Mouse (Mus musculus): ENCODE data around the gene Brpf3. TPM values are rescaled to one million over a fixed set of nuclear protein-coding genes. Genes with fewer than 3 reads are reported as not detected.

Gene Brpf3
- polyA plus RNA-seq, 1 experiment = 32.3 TPM

- 6% methylated on average over 12 of the region's 12 CpGs for WGBS
- no peak overlapping the region for H3K27ac ChIP-seq (ENCODE audit: insufficient read depth, low read length)
- no peak overlapping the region for H3K4me3 ChIP-seq (replicated peaks; ENCODE audit: insufficient read depth, low read depth, low read length)
- no peaks in the 10 kb centered on the region for H3K27me3 ChIP-seq (ENCODE audit: control insufficient read depth, insufficient read depth, low read length)
- no peak for DNase-seq
- no peak for TF ChIP-seq CTCF (IDR thresholded peaks at IDR 0.05; ENCODE audit: borderline replicate concordance, insufficient read depth, low read depth, low read length)
- TF ChIP-seq POLR2A (IDR thresholded peaks at IDR 0.05; ENCODE audit: borderline replicate concordance, insufficient read depth, low read length) = no peak
- no peaks in the 10 kb centered on the region for H3K4me1 ChIP-seq (ENCODE audit: control insufficient read depth, insufficient read depth, low read length)
Measured at GRCm38 (mm10) chr17:28882316-28882715, 81.4 kb downstream of the Brpf3 start.

- Histone ChIP-seq H3K27ac (ENCODE audit: insufficient read depth, low read length) (no peak overlapping the region), H3K27me3 (ENCODE audit: control insufficient read depth, insufficient read depth, low read length) (no peaks in the 10 kb centered on the region), H3K4me3 (replicated peaks; ENCODE audit: insufficient read depth, low read depth, low read length) (no peak overlapping the region), H3K4me1 (ENCODE audit: control insufficient read depth, insufficient read depth, low read length) (no peaks in the 10 kb centered on the region)
- DNase-seq = no peak
- TF ChIP-seq CTCF (IDR thresholded peaks at IDR 0.05; ENCODE audit: borderline replicate concordance, insufficient read depth, low read depth, low read length) (no peak), POLR2A (IDR thresholded peaks at IDR 0.05; ENCODE audit: borderline replicate concordance, insufficient read depth, low read length) (no peak)
- 59% methylated on average over 8 of the region's 8 CpGs for WGBS
Measured at GRCm38 (mm10) chr17:28882810-28883209, 81.9 kb downstream of the Brpf3 start.

GRCm38 (mm10) chr17:28883941-28884516, 83.1 kb downstream of the Brpf3 start:
- Histone ChIP-seq H3K4me1 (ENCODE audit: control insufficient read depth, insufficient read depth, low read length) (no peaks in the 10 kb centered on the region), H3K27me3 (ENCODE audit: control insufficient read depth, insufficient read depth, low read length) (no peaks in the 10 kb centered on the region), H3K27ac (ENCODE audit: insufficient read depth, low read length) (no peak overlapping the region), H3K4me3 (replicated peaks; ENCODE audit: insufficient read depth, low read depth, low read length) (no peak overlapping the region)
- 71% methylated on average over 10 of the region's 10 CpGs for WGBS
- TF ChIP-seq POLR2A (IDR thresholded peaks at IDR 0.05; ENCODE audit: borderline replicate concordance, insufficient read depth, low read length) = no peak
- TF ChIP-seq CTCF (IDR thresholded peaks at IDR 0.05; ENCODE audit: borderline replicate concordance, insufficient read depth, low read depth, low read length) = no peak
- DNase-seq = no peak

GRCm38 (mm10) chr17:28885231-28885630, 84.3 kb downstream of the Brpf3 start:
- Histone ChIP-seq H3K27ac (ENCODE audit: insufficient read depth, low read length) (no peak overlapping the region), H3K4me1 (ENCODE audit: control insufficient read depth, insufficient read depth, low read length) (no peaks in the 10 kb centered on the region), H3K4me3 (replicated peaks; ENCODE audit: insufficient read depth, low read depth, low read length) (no peak overlapping the region), H3K27me3 (ENCODE audit: control insufficient read depth, insufficient read depth, low read length) (no peaks in the 10 kb centered on the region)
- DNase-seq = no peak
- TF ChIP-seq CTCF (IDR thresholded peaks at IDR 0.05; ENCODE audit: borderline replicate concordance, insufficient read depth, low read depth, low read length) = no peak
- no peak for TF ChIP-seq POLR2A (IDR thresholded peaks at IDR 0.05; ENCODE audit: borderline replicate concordance, insufficient read depth, low read length)
- WGBS = 75% methylated on average over 8 of the region's 8 CpGs

GRCm38 (mm10) chr17:28886266-28886665, 85.4 kb downstream of the Brpf3 start:
- Histone ChIP-seq H3K27me3 (ENCODE audit: control insufficient read depth, insufficient read depth, low read length) (no peaks in the 10 kb centered on the region), H3K27ac (ENCODE audit: insufficient read depth, low read length) (no peak overlapping the region), H3K4me1 (ENCODE audit: control insufficient read depth, insufficient read depth, low read length) (no peaks in the 10 kb centered on the region), H3K4me3 (replicated peaks; ENCODE audit: insufficient read depth, low read depth, low read length) (no peak overlapping the region)
- TF ChIP-seq CTCF (IDR thresholded peaks at IDR 0.05; ENCODE audit: borderline replicate concordance, insufficient read depth, low read depth, low read length) (no peak), POLR2A (IDR thresholded peaks at IDR 0.05; ENCODE audit: borderline replicate concordance, insufficient read depth, low read length) (no peak)
- 77% methylated on average over 8 of the region's 8 CpGs for WGBS
- DNase-seq = no peak

Other genes starting within 250 kb of the Brpf3 start
- gene Clps, start 240.3 kb upstream of the Brpf3 start, polyA plus RNA-seq (2012; rRNA removed) = 0.28 TPM in 1 of 2 replicates, not detected in the other
- gene Lhfpl5, start 225.4 kb upstream of the Brpf3 start, polyA plus RNA-seq (2012; rRNA removed) = 17.8 and 20.4 TPM in 2 replicates
- 45.9 and 47.5 TPM in 2 replicates for gene Srpk1, start 178.4 kb upstream of the Brpf3 start, polyA plus RNA-seq (2012; rRNA removed)
- gene Slc26a8, start 110.9 kb upstream of the Brpf3 start, polyA plus RNA-seq (2012; rRNA removed) = 4.9 and 5.5 TPM in 2 replicates
- gene Mapk14, start 109.8 kb upstream of the Brpf3 start, polyA plus RNA-seq (2012; rRNA removed) = 114 and 116 TPM in 2 replicates
- gene AC170998.1, start 75.0 kb upstream of the Brpf3 start, polyA plus RNA-seq (2012; rRNA removed) = 1.0 and 2.0 TPM in 2 replicates
- gene Mapk13, start 31.8 kb upstream of the Brpf3 start, polyA plus RNA-seq (2012; rRNA removed) = 5.6 TPM in 2 replicates
- 0.03 and 0.05 TPM in 2 replicates for gene Pnpla1, start 57.3 kb downstream of the Brpf3 start, polyA plus RNA-seq (2012; rRNA removed)
- 0.36 and 0.74 TPM in 2 replicates for gene 4930539E08Rik, start 114.2 kb downstream of the Brpf3 start, polyA plus RNA-seq (2012; rRNA removed)
- gene Pxt1, start 142.8 kb downstream of the Brpf3 start, polyA plus RNA-seq (2012; rRNA removed) = not detected in 2 replicates
- 43.7 and 45.8 TPM in 2 replicates for gene Kctd20, start 150.9 kb downstream of the Brpf3 start, polyA plus RNA-seq (2012; rRNA removed)
- 82.8 and 86.7 TPM in 2 replicates for gene Stk38, start 206.9 kb downstream of the Brpf3 start, polyA plus RNA-seq (2012; rRNA removed)
- gene Srsf3, start 231.5 kb downstream of the Brpf3 start, polyA plus RNA-seq (2012; rRNA removed) = 129 and 136 TPM in 2 replicates